Mouse (Mus musculus): ENCODE data around the gene Snhg11. TPM values are rescaled to one million over a fixed set of nuclear protein-coding genes. Genes with fewer than 3 reads are reported as not detected.

Gene Snhg11
- total and polyA plus RNA-seq, 3 experiments: 0.05 to 0.55 TPM; not detected in 1

- H3K9ac ChIP-seq (ENCODE audit: low read depth, low read length): no peak overlapping the region
- no peak for DNase-seq
- H3K27ac ChIP-seq: no peak overlapping the region
- 69% methylated on average over 12 of the region's 12 CpGs for WGBS
- no peaks in the 10 kb centered on the region for H3K79me2 ChIP-seq (replicated peaks; ENCODE audit: control insufficient read depth, insufficient read depth, low read length)
- intact Hi-C loops (cut with DNase I): loop anchor here (2.0 kb wide), 1 partner anchor 49 kb away; the partner anchor contains the start of gene Ralgapb
- peaks cover 3% of the 10 kb centered on the region for H3K4me1 ChIP-seq (ENCODE audit: control insufficient read depth, insufficient read depth, low read length)
- H3K27me3 ChIP-seq (ENCODE audit: control insufficient read depth, insufficient read depth, low read length): no peaks in the 10 kb centered on the region
- no peak overlapping the region; the same call in 1 of the 2 replicates for H3K4me3 ChIP-seq
- TF ChIP-seq POLR2A (IDR thresholded peaks at IDR 0.05; ENCODE audit: insufficient read depth, low read depth, low read length): no peak
- TF ChIP-seq CTCF (IDR thresholded peaks at IDR 0.05): no peak
- TF ChIP-seq EP300 (IDR thresholded peaks at IDR 0.05; ENCODE audit: insufficient read depth, low read depth, low read length): no peak
- H3K36me3 ChIP-seq (ENCODE audit: control insufficient read depth, insufficient read depth, low read length): no peaks in the 10 kb centered on the region
These were observed 15.4 kb upstream of the Snhg11 start for GRCm38 (mm10) chr2:158359757-158360620.

DNA sequence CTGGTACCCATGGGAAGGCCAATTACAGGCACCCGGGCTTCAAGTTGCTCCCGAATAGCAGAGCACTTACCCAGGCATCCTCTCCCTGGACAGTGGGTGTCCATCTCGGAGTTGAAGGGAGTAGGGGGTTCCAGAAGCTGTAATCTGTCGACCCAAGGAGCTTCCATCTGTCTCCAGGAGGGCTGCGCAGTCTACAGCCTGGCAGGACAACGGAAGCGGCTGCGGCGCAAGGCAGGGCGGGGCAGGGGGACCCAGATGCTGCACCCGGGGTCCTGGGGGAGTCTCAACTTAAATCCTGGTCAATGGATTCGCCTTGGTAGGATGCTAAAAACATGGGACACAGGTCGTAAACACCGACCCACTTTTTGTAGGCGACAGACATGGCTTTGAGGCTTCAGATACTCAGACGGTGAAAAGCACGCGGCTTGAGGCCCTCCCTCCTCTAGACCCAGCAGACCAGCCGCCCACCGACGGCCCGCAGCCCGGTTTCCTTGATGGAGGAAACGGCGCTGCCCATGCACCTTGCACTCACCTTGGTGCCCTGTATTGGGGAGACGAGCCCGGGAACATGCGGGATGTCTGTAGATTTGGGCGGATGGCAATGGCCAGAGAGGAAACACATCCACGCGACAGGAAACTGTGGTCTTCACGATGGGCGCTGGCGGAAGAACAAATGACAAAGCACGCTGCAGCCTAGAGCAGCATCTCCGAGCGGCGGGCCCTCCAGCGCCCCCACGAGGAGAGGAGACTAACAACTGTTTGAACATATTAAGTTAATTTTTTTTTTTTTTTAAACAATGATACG lies 14.4 kb upstream of the Snhg11 start:
- peak; percentile 81 to 85 for DNase-seq
- Histone ChIP-seq H3K79me2 (replicated peaks; ENCODE audit: control insufficient read depth, insufficient read depth, low read length) (no peaks in the 10 kb centered on the region), H3K27me3 (ENCODE audit: control insufficient read depth, insufficient read depth, low read length) (no peaks in the 10 kb centered on the region), H3K27ac (peak overlapping the region; percentile 60), H3K36me3 (ENCODE audit: control insufficient read depth, insufficient read depth, low read length) (no peaks in the 10 kb centered on the region), H3K4me3 (peak overlapping the region; percentile 68), H3K4me1 (ENCODE audit: control insufficient read depth, insufficient read depth, low read length) (peaks cover 3% of the 10 kb centered on the region), H3K9ac (ENCODE audit: low read depth, low read length) (peak overlapping the region; percentile 77)
- WGBS: 2% methylated on average over 41 of the region's 41 CpGs
- TF ChIP-seq POLR2A (IDR thresholded peaks at IDR 0.05; ENCODE audit: insufficient read depth, low read depth, low read length) (peak; percentile 71), EP300 (IDR thresholded peaks at IDR 0.05; ENCODE audit: insufficient read depth, low read depth, low read length) (peak; percentile 69; the same call in 1 of the 2 replicates), CTCF (IDR thresholded peaks at IDR 0.05) (peak; percentile 94)
- intact Hi-C loops (cut with DNase I): loop anchor here (2.0 kb wide), 1 partner anchor 48 kb away; the partner anchor contains the start of gene Ralgapb

- WGBS: 32% methylated on average over 8 of the region's 8 CpGs
- Histone ChIP-seq H3K36me3 (ENCODE audit: control insufficient read depth, insufficient read depth, low read length) (no peaks in the 10 kb centered on the region), H3K4me3 (peak overlapping the region; percentile 68), H3K27ac (peak overlapping the region; percentile 5; the same call in 1 of the 2 replicates), H3K27me3 (ENCODE audit: control insufficient read depth, insufficient read depth, low read length) (no peaks in the 10 kb centered on the region), H3K9ac (ENCODE audit: low read depth, low read length) (peak overlapping the region; percentile 47; the same call in 1 of the 2 replicates), H3K79me2 (replicated peaks; ENCODE audit: control insufficient read depth, insufficient read depth, low read length) (no peaks in the 10 kb centered on the region), H3K4me1 (ENCODE audit: control insufficient read depth, insufficient read depth, low read length) (peaks cover 3% of the 10 kb centered on the region)
- intact Hi-C loops (cut with DNase I): loop anchor here (2.0 kb wide), 1 partner anchor 47 kb away; the partner anchor contains the start of gene Ralgapb
- no peak for TF ChIP-seq EP300 (IDR thresholded peaks at IDR 0.05; ENCODE audit: insufficient read depth, low read depth, low read length)
- TF ChIP-seq POLR2A (IDR thresholded peaks at IDR 0.05; ENCODE audit: insufficient read depth, low read depth, low read length): no peak
- TF ChIP-seq CTCF (IDR thresholded peaks at IDR 0.05): peak; percentile 56
- DNase-seq: no peak
These were observed 13.6 kb upstream of the Snhg11 start for GRCm38 (mm10) chr2:158361678-158362320.

- no peak for DNase-seq
- H3K4me1 ChIP-seq (ENCODE audit: control insufficient read depth, insufficient read depth, low read length): peaks cover 3% of the 10 kb centered on the region
- TF ChIP-seq EP300 (IDR thresholded peaks at IDR 0.05; ENCODE audit: insufficient read depth, low read depth, low read length): no peak
- no peak for TF ChIP-seq CTCF (IDR thresholded peaks at IDR 0.05)
- TF ChIP-seq POLR2A (IDR thresholded peaks at IDR 0.05; ENCODE audit: insufficient read depth, low read depth, low read length): no peak
- no peaks in the 10 kb centered on the region for H3K36me3 ChIP-seq (ENCODE audit: control insufficient read depth, insufficient read depth, low read length)
- H3K27ac ChIP-seq: no peak overlapping the region
- H3K79me2 ChIP-seq (replicated peaks; ENCODE audit: control insufficient read depth, insufficient read depth, low read length): no peaks in the 10 kb centered on the region
- no peak overlapping the region for H3K4me3 ChIP-seq
- no peak overlapping the region for H3K9ac ChIP-seq (ENCODE audit: low read depth, low read length)
- 77% methylated on average over 4 of the region's 4 CpGs for WGBS
- H3K27me3 ChIP-seq (ENCODE audit: control insufficient read depth, insufficient read depth, low read length): no peaks in the 10 kb centered on the region
- intact Hi-C loops (cut with DNase I): no loop called here
These were observed 11.3 kb upstream of the Snhg11 start for GRCm38 (mm10) chr2:158364175-158364574.

GRCm38 (mm10) chr2:158365099-158365850 lies 10.2 kb upstream of the Snhg11 start:
- H3K79me2 ChIP-seq (replicated peaks; ENCODE audit: control insufficient read depth, insufficient read depth, low read length): no peaks in the 10 kb centered on the region
- DNase-seq: no peak
- H3K36me3 ChIP-seq (ENCODE audit: control insufficient read depth, insufficient read depth, low read length): no peaks in the 10 kb centered on the region
- no peak overlapping the region for H3K4me3 ChIP-seq
- no peak for TF ChIP-seq EP300 (IDR thresholded peaks at IDR 0.05; ENCODE audit: insufficient read depth, low read depth, low read length)
- no peak for TF ChIP-seq POLR2A (IDR thresholded peaks at IDR 0.05; ENCODE audit: insufficient read depth, low read depth, low read length)
- no peak for TF ChIP-seq CTCF (IDR thresholded peaks at IDR 0.05)
- peaks cover 3% of the 10 kb centered on the region for H3K4me1 ChIP-seq (ENCODE audit: control insufficient read depth, insufficient read depth, low read length)
- 67% methylated on average over 12 of the region's 12 CpGs for whole genome bisulfite sequencing
- intact Hi-C loops (cut with DNase I): no loop called here
- H3K27ac ChIP-seq: no peak overlapping the region
- no peak overlapping the region for H3K9ac ChIP-seq (ENCODE audit: low read depth, low read length)
- no peaks in the 10 kb centered on the region for H3K27me3 ChIP-seq (ENCODE audit: control insufficient read depth, insufficient read depth, low read length)
